Mouse (Mus musculus) midbrain, postnatal 0 days (tissue): ENCODE data around the gene Hist1h2bg. TPM values are rescaled to one million over a fixed set of nuclear protein-coding genes. Genes with fewer than 3 reads are reported as not detected.
"Not testable (repeated sequence)": the region's sequence is repeated elsewhere in the genome, so short reads cannot be mapped to it uniquely, and the experiment has no call there.

Source experiments
- ATAC-seq: fragments of 200-750 bp; cut with Nextera tagmentation; 2 replicates; pipeline ENCODE4 v1.8.0; 2017; ENCODE audit warnings: moderate number of reproducible peaks, mild to moderate bottlenecking, moderate TSS enrichment, moderate library complexity; ENCODE audit not compliant: low FRiP score
- DNase-seq: peaks from one replicate; pipeline ENCODE4 v3.0.0-alpha.2; 2015; ENCODE audit warnings: low spot score
- H3K27ac ChIP-seq: fragments of 300-500 bp; sonication (generic); 2 replicates; pipeline ENCODE4 v1.5.1; 2014; ENCODE audit warnings: low read depth, mild to moderate bottlenecking, low read length, mixed read lengths
- H3K27me3 ChIP-seq: fragments of 300-500 bp; sonication (generic); 2 replicates; pipeline ENCODE4 v1.6.1; 2014; ENCODE audit warnings: low read length, control low read depth, mixed read lengths; ENCODE audit not compliant: insufficient read depth
- H3K36me3 ChIP-seq: fragments of 300-500 bp; sonication (generic); 2 replicates; pipeline ENCODE4 v1.6.1; 2014; ENCODE audit warnings: low read length, control low read depth, mixed read lengths; ENCODE audit not compliant: insufficient read depth
- H3K4me1 ChIP-seq: fragments of 300-500 bp; sonication (generic); 2 replicates; pipeline ENCODE4 v1.6.1; 2014; ENCODE audit warnings: mild to moderate bottlenecking, control low read depth, antibody characterized with exemption, low read length, mixed read lengths; ENCODE audit not compliant: insufficient read depth
- H3K4me2 ChIP-seq: fragments of 300-500 bp; sonication (generic); 2 replicates; pipeline ENCODE4 v1.6.1; 2014; ENCODE audit warnings: low read depth, mild to moderate bottlenecking, low read length, mixed read lengths; ENCODE audit not compliant: poor library complexity, severe bottlenecking
- H3K4me3 ChIP-seq: fragments of 300-500 bp; sonication (generic); 2 replicates; pipeline ENCODE4 v1.5.1; 2014; ENCODE audit warnings: low read depth, mild to moderate bottlenecking, low read length, moderate library complexity
- H3K9ac ChIP-seq: fragments of 300-500 bp; sonication (generic); replicated peaks from 2 replicates; pipeline ENCODE4 v1.6.1; 2014; ENCODE audit warnings: mild to moderate bottlenecking, low read length, moderate library complexity, mixed read lengths; ENCODE audit not compliant: poor library complexity, severe bottlenecking
- H3K9me3 ChIP-seq: fragments of 300-500 bp; sonication (generic); 2 replicates; pipeline ENCODE4 v1.6.1; 2016; ENCODE audit warnings: low read length, control low read depth
- CTCF ChIP-seq: IDR thresholded peaks from 2 replicates; pipeline ENCODE4 v1.5.1; 2016; ENCODE audit warnings: antibody characterized with exemption, mild to moderate bottlenecking
- WGBS: fragments of 180-500 bp; shearing (Covaris S2); extraction: QIAGEN DNeasy Blood & Tissue Kit; methylation state at CpG from one replicate; pipeline ENCODE4 v1.1.7; 2014; 5-methylcytosine and 5-hydroxymethylcytosine counted together
- polyA plus RNA-seq: library from polyadenylated mRNA; unstranded; fragments of >200 nt; fragmentation: Nextera tagmentation; extraction: Ambion mirVana; gene quantifications from 2 replicates; pipeline ENCODE4 v1.2.1, GENCODE M21; 2015
- total RNA-seq: library from RNA; depleted of rRNA; stranded (reverse); fragments of >200 nt; gene quantifications from 2 replicates; pipeline ENCODE4 v1.2.3, GENCODE M21; 2014

Hist1h2bg gene
- total and polyA plus RNA-seq, 2 experiments from 2014 or later = 2.8 to 572 TPM

- Histone ChIP-seq H3K9me3 (no peaks in the 10 kb centered on the region), H3K4me1 (no peaks in the 10 kb centered on the region), H3K9ac (no peak overlapping the region), H3K36me3 (no peaks in the 10 kb centered on the region), H3K27me3 (no peaks in the 10 kb centered on the region), H3K27ac (no peak overlapping the region), H3K4me3 (no peak overlapping the region), H3K4me2 (no peak overlapping the region)
- 81% methylated on average over 3 of the region's 3 CpGs for WGBS
- DNase-seq (no peak), ATAC-seq (no peak)
- TF ChIP-seq CTCF = no peak
These were observed 29.7 kb upstream of the Hist1h2bg start for GRCm38 (mm10) chr13:23541497-23541896.

GRCm38 (mm10) chr13:23542225-23542980 is 28.8 kb upstream of the Hist1h2bg start:
- H3K27ac ChIP-seq, DNase-seq, H3K36me3 ChIP-seq, H3K27me3 ChIP-seq, H3K9me3 ChIP-seq, H3K4me1 ChIP-seq, ATAC-seq: not testable (repeated sequence)
- H3K4me3 ChIP-seq = peak overlapping the region; percentile 45
- 0 out of 2 replicates have a peak overlapping the region, but pooled peaks have one; percentile 4 for H3K9ac ChIP-seq
- WGBS = 6% methylated on average over 3 of the region's 3 CpGs
- H3K4me2 ChIP-seq = peak overlapping the region; percentile 65

- DNase-seq (peak; percentile 93), ATAC-seq (peak; percentile 78)
- H3K27me3 ChIP-seq, H3K36me3 ChIP-seq, H3K9me3 ChIP-seq, H3K4me1 ChIP-seq: not testable (repeated sequence)
- peak within 1 kb of the TSS; percentile 48; the same call in 1 of the 2 replicates for H3K9ac ChIP-seq
- peak within 1 kb of the TSS; percentile 75 for H3K27ac ChIP-seq
- peak within 1 kb of the TSS; percentile 45 for H3K4me3 ChIP-seq
- peak within 1 kb of the TSS; percentile 65 for H3K4me2 ChIP-seq
- under 1% methylated on average over 22 of the region's 42 CpGs for WGBS
These were observed 28.1 kb upstream of the Hist1h2bg start, which contains the start of gene Hist1h2bh for GRCm38 (mm10) chr13:23542999-23543607. Hist1h2bh (minus strand) TSS chr13:23543392.

GRCm38 (mm10) chr13:23543965-23544786 is 27.0 kb upstream of the Hist1h2bg start, which contains the start of gene Hist1h3f:
Hist1h3f (plus strand) TSS chr13:23544052.
- WGBS = under 1% methylated on average over 24 of the region's 45 CpGs

GRCm38 (mm10) chr13:23544787-23545120 is 26.4 kb upstream of the Hist1h2bg start:
- H3K27ac ChIP-seq, ATAC-seq, H3K36me3 ChIP-seq, H3K9me3 ChIP-seq, H3K4me1 ChIP-seq, H3K9ac ChIP-seq, H3K27me3 ChIP-seq, DNase-seq: not testable (repeated sequence)
- Histone ChIP-seq H3K4me3 (peak overlapping the region; percentile 45), H3K4me2 (peak overlapping the region; percentile 36; the same call in 1 of the 2 replicates)
- 0% methylated on average over 8 of the region's 14 CpGs for WGBS

More at GRCm38 (mm10) chr13:23543965-23544786, 27.0 kb upstream of the Hist1h2bg start, which contains the start of gene Hist1h3f:
- DNase-seq (peak; percentile 98), ATAC-seq (peak; percentile 96)
- Histone ChIP-seq H3K4me3 (peak within 1 kb of the TSS; percentile 45), H3K4me2 (peak within 1 kb of the TSS; percentile 65), H3K9ac (peak within 1 kb of the TSS; percentile 48; the same call in 1 of the 2 replicates), H3K4me1 (no peaks in the 10 kb centered on the region), H3K27me3 (no peaks in the 10 kb centered on the region), H3K27ac (peak within 1 kb of the TSS; percentile 75), H3K9me3 (no peaks in the 10 kb centered on the region), H3K36me3 (no peaks in the 10 kb centered on the region)
- TF ChIP-seq CTCF = no peak
